Mouse (Mus musculus) stomach, embryonic 14.5 days (tissue): ENCODE results near the gene Rps26. TPM values are rescaled to one million over a fixed set of nuclear protein-coding genes. Genes with fewer than 3 reads are reported as not detected.

Experiments
- ATAC-seq: fragments of 200-750 bp; cut with Nextera tagmentation; 2 replicates; pipeline ENCODE4 v1.8.0; 2017; ENCODE audit warnings: low read depth, moderate TSS enrichment; ENCODE audit not compliant: insufficient number of reproducible peaks, insufficient read depth, low FRiP score
- H3K27ac ChIP-seq: fragments of 300-500 bp; sonication (generic); 2 replicates; pipeline ENCODE4 v1.5.1; 2014; ENCODE audit warnings: mild to moderate bottlenecking, low read length, moderate library complexity, mixed read lengths
- H3K27me3 ChIP-seq: fragments of 300-500 bp; sonication (generic); 2 replicates; pipeline ENCODE4 v1.6.1; 2014; ENCODE audit warnings: low read length, control low read depth, mixed read lengths; ENCODE audit not compliant: control insufficient read depth, insufficient read depth
- H3K36me3 ChIP-seq: fragments of 300-500 bp; sonication (generic); 2 replicates; pipeline ENCODE4 v1.6.1; 2014; ENCODE audit warnings: mild to moderate bottlenecking, control low read depth, low read length, moderate library complexity, mixed read lengths; ENCODE audit not compliant: control insufficient read depth, insufficient read depth
- H3K4me1 ChIP-seq: fragments of 300-500 bp; sonication (generic); 2 replicates; pipeline ENCODE4 v1.6.1; 2014; ENCODE audit warnings: low read length, control low read depth, mixed read lengths; ENCODE audit not compliant: control insufficient read depth, insufficient read depth
- H3K4me2 ChIP-seq: fragments of 300-500 bp; sonication (generic); replicated peaks from 2 replicates; pipeline ENCODE4 v1.6.1; 2014; ENCODE audit warnings: low read depth, low read length, control low read depth
- H3K4me3 ChIP-seq: fragments of 300-500 bp; sonication (generic); 2 replicates; pipeline ENCODE4 v1.5.1; 2014; ENCODE audit warnings: low read depth, low read length, control low read depth
- H3K9ac ChIP-seq: fragments of 300-500 bp; sonication (generic); replicated peaks from 2 replicates; pipeline ENCODE4 v1.6.1; 2014; ENCODE audit warnings: low read depth, mild to moderate bottlenecking, control low read depth, low read length, moderate library complexity, mixed read lengths
- H3K9me3 ChIP-seq: fragments of 300-500 bp; sonication (generic); 2 replicates; pipeline ENCODE4 v1.6.1; 2016; ENCODE audit warnings: low read depth, low read length, control low read depth; ENCODE audit not compliant: control insufficient read depth
- WGBS: fragments of 180-500 bp; shearing (Covaris S2); extraction: QIAGEN DNeasy Blood & Tissue Kit; methylation state at CpG from one replicate; pipeline ENCODE4 v1.1.7; 2014; 5-methylcytosine and 5-hydroxymethylcytosine counted together
- microRNA-seq: library from miRNA; unstranded; fragments of <30 nt; microRNA quantifications from one replicate; pipeline ENCODE4, GENCODE M21; 2016
- polyA plus RNA-seq: library from polyadenylated mRNA; unstranded; fragments of >200 nt; fragmentation: Nextera tagmentation; extraction: Ambion mirVana; gene quantifications from 2 replicates; pipeline ENCODE4 v1.2.1, GENCODE M21; 2014

The Rps26 gene
- polyA plus RNA-seq, 1 experiment from 2014 or later = 1,216 TPM

- no peak overlapping the region for H3K27ac ChIP-seq
- 89% methylated on average over 4 of the region's 4 CpGs for WGBS
- H3K27me3 ChIP-seq = no peaks in the 10 kb centered on the region
- H3K4me2 ChIP-seq = no peak overlapping the region
- no peaks in the 10 kb centered on the region for H3K9me3 ChIP-seq
- H3K9ac ChIP-seq = no peak overlapping the region
- H3K36me3 ChIP-seq = peaks cover 6% of the 10 kb centered on the region; the same call in 1 of the 2 replicates
- H3K4me1 ChIP-seq = peaks cover 7% of the 10 kb centered on the region; the same call in 1 of the 2 replicates
- H3K4me3 ChIP-seq = no peak overlapping the region
- no peak for ATAC-seq
Observed at GRCm38 (mm10) chr10:128579731-128580130, 46.8 kb downstream of the Rps26 start.

DNA sequence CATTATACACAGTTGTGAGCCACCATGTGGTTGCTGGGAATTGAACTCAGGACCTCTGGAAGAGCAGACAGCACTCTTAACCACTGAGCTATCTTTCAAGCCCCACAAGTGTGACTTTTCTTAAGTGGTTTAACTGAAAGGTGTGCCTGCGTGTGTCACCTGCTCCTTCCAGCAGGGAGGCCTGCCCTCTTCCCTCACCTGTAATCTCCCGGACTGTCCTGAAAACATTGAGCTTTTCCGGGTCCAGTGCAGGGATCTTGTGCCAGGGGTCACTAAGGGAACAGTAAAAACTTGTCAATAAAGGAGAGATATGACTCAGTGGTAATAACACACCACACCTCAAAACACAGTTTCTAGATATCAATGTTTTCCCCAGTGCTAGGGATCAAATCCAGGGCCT, 47.2 kb downstream of the Rps26 start:
- ATAC-seq = no peak
- Histone ChIP-seq H3K27ac (no peak overlapping the region), H3K4me3 (no peak overlapping the region), H3K27me3 (no peaks in the 10 kb centered on the region), H3K36me3 (peaks cover 6% of the 10 kb centered on the region; the same call in 1 of the 2 replicates), H3K4me2 (no peak overlapping the region), H3K4me1 (peaks cover 7% of the 10 kb centered on the region; the same call in 1 of the 2 replicates), H3K9ac (no peak overlapping the region), H3K9me3 (no peaks in the 10 kb centered on the region)
- 66% methylated on average over 3 of the region's 3 CpGs for WGBS

DNA sequence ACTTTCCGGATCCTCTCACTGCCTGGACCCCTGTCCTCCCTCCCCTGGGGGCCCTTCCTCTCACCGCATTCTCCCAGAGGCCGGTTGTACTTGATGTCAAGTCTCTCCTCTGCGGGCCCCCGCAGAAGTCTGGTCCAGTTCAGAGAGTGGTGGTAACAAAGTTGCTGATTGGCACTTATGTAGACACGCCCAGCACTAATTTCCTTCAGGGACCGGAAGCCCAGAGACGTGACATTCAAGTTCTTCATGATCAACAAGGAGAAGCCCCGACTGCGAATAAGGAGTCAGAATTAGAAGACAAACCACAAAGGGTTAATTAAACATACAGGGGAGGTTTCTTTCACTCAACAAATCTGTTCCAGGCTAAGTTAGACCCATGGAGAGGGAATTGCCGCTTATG, 48.2 kb downstream of the Rps26 start:
- no peaks in the 10 kb centered on the region for H3K27me3 ChIP-seq
- no peak overlapping the region for H3K4me3 ChIP-seq
- H3K9me3 ChIP-seq = no peaks in the 10 kb centered on the region
- no peak for ATAC-seq
- H3K9ac ChIP-seq = no peak overlapping the region
- H3K27ac ChIP-seq = no peak overlapping the region
- no peaks in the 10 kb centered on the region for H3K4me1 ChIP-seq
- WGBS = 67% methylated on average over 11 of the region's 11 CpGs
- H3K4me2 ChIP-seq = no peak overlapping the region
- H3K36me3 ChIP-seq = peaks cover 6% of the 10 kb centered on the region; the same call in 1 of the 2 replicates

- ATAC-seq = no peak
- H3K36me3 ChIP-seq = peaks cover 6% of the 10 kb centered on the region; the same call in 1 of the 2 replicates
- H3K27me3 ChIP-seq = no peaks in the 10 kb centered on the region
- H3K27ac ChIP-seq = no peak overlapping the region
- 94% methylated on average over 2 of the region's 2 CpGs for WGBS
- no peaks in the 10 kb centered on the region for H3K9me3 ChIP-seq
- H3K9ac ChIP-seq = no peak overlapping the region
- no peaks in the 10 kb centered on the region for H3K4me1 ChIP-seq
- H3K4me3 ChIP-seq = no peak overlapping the region
- H3K4me2 ChIP-seq = no peak overlapping the region
Observed at GRCm38 (mm10) chr10:128575063-128575462, 51.5 kb downstream of the Rps26 start.

Small RNAs within 50 kb of the gene (microRNA-seq; reads per million reads assigned to microRNA genes)
- gene Mir6917 = 0.78 reads per million

Other genes starting within 250 kb of the Rps26 start
- gene Ankrd52, start 249.6 kb downstream of the Rps26 start, polyA plus RNA-seq = 16.7 and 17.8 TPM in 2 replicates
- 3.4 and 3.7 TPM in 2 replicates for gene Slc39a5, start 225.5 kb downstream of the Rps26 start, polyA plus RNA-seq
- gene Nabp2, start 215.3 kb downstream of the Rps26 start, polyA plus RNA-seq = 76.6 and 86.7 TPM in 2 replicates
- 31.9 and 34.6 TPM in 2 replicates for gene Rnf41, start 215.1 kb downstream of the Rps26 start, polyA plus RNA-seq
- 109 and 110 TPM in 2 replicates for gene Smarcc2, start 167.5 kb downstream of the Rps26 start, polyA plus RNA-seq
- gene Myl6, start 132.6 kb downstream of the Rps26 start, polyA plus RNA-seq = 1,824 and 1,933 TPM in 2 replicates
- 3.2 and 3.4 TPM in 2 replicates for gene Myl6b, start 128.1 kb downstream of the Rps26 start, polyA plus RNA-seq
- gene Esyt1, start 100.9 kb downstream of the Rps26 start, polyA plus RNA-seq = 25.8 and 28.9 TPM in 2 replicates
- 8.8 and 10.7 TPM in 2 replicates for gene Zc3h10, start 79.0 kb downstream of the Rps26 start, polyA plus RNA-seq
- gene Rpl41, start 77.4 kb downstream of the Rps26 start, polyA plus RNA-seq = 4,724 and 5,059 TPM in 2 replicates
- 210 and 218 TPM in 2 replicates for gene Pa2g4, start 60.8 kb downstream of the Rps26 start, polyA plus RNA-seq
- gene Erbb3, start 37.1 kb downstream of the Rps26 start, polyA plus RNA-seq = 27.1 TPM in 2 replicates
- gene Ikzf4, start 19.2 kb upstream of the Rps26 start, polyA plus RNA-seq = 3.5 and 4.9 TPM in 2 replicates
- 14.6 and 16.3 TPM in 2 replicates for gene Suox, start 47.3 kb upstream of the Rps26 start, polyA plus RNA-seq
- gene Rab5b, start 69.5 kb upstream of the Rps26 start, polyA plus RNA-seq = 65.9 and 70.7 TPM in 2 replicates
- 1.7 and 2.3 TPM in 2 replicates for gene Pmel, start 77.4 kb upstream of the Rps26 start, polyA plus RNA-seq
- 90.3 and 92.1 TPM in 2 replicates for gene Cdk2, start 78.3 kb upstream of the Rps26 start, polyA plus RNA-seq
- 17.5 and 17.9 TPM in 2 replicates for gene Dgka, start 118.1 kb upstream of the Rps26 start, polyA plus RNA-seq
- 37.2 and 38.7 TPM in 2 replicates for gene Pym1, start 121.1 kb upstream of the Rps26 start, polyA plus RNA-seq
- gene Mmp19, start 164.2 kb upstream of the Rps26 start, polyA plus RNA-seq = 0.78 and 1.2 TPM in 2 replicates
- 40.0 and 40.2 TPM in 2 replicates for gene Dnajc14, start 177.3 kb upstream of the Rps26 start, polyA plus RNA-seq
- gene Tmem198b, start 177.6 kb upstream of the Rps26 start, polyA plus RNA-seq = 17.2 and 19.3 TPM in 2 replicates
- gene Sarnp, start 190.6 kb upstream of the Rps26 start, polyA plus RNA-seq = 204 and 209 TPM in 2 replicates
- 69.6 and 76.6 TPM in 2 replicates for gene Ormdl2, start 194.9 kb upstream of the Rps26 start, polyA plus RNA-seq